Comparison of ENCODE assay signal across 10 mouse cellular contexts in the genomic region with DNA sequence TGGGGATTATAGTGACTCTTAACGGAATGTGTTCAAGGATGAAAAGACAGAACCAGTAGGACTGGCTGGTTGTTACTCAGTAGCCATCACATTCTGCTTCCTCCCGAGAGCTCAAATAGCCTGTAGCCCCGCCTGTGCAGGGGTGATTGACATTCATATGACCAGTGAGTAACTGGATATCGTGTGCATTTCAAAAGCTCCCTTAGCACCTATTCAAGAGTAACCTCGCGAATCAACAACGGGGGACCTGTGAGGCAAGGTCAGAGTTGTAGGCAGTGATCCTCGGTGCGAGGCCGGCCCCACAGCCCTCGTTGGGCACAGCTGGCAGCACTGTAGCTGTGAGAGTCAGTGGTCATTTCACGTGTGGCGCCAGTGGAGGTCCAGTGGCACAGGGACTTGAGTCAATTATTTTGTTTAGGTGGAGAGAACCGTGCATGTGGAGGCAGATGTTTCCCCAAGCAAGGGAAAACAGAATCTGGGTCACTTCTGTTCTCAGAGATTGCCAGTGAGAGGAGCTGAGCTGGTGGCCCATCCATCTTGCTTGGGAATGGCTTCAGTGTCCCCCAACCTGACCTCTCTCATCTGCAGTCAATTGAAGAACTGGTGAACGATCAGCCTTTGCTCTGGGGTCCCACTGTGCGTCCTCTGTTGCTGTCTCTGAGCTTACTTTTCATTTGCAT. TPM values are rescaled to one million over a fixed set of nuclear protein-coding genes. Genes with fewer than 3 reads are reported as not detected.
A peak's percentile ranks its signal among the peaks of the same experiment; 100 is the strongest.
DNase-seq lines count a peak whose midpoint lies in the region; ATAC-seq and TF ChIP-seq lines count a peak whose summit lies in the region.
"Had no signal": no experiment of that assay in that cellular context is flagged by ENCODE, and none has a peak within 500 bp of the region (broad histone marks: within the 10 kb centered on the region; RNA-seq: fewer than 3 reads in every experiment).

No protein-coding gene starts in this region.

- no peak overlapping the region for H3K9ac ChIP-seq in heart, postnatal 0 days (replicated peaks; ENCODE audit: low read depth, low read length)
- H3K9ac ChIP-seq in heart, embryonic 12.5 days: no peak overlapping the region
- H3K9ac ChIP-seq in liver, embryonic 11.5 days (ENCODE audit: low read depth, low read length): 0 out of 2 replicates have a peak overlapping the region, but pooled peaks have one; percentile 4
- no peak overlapping the region for H3K9ac ChIP-seq in hindbrain, embryonic 16.5 days (ENCODE audit: low read depth, low read length)

- ATAC-seq in heart, postnatal 0 days (ENCODE audit: insufficient read depth, low read depth): no peak
- ATAC-seq in heart, embryonic 12.5 days (ENCODE audit: insufficient number of reproducible peaks, low FRiP score): no peak
- ATAC-seq in liver, embryonic 11.5 days (replicated peaks; ENCODE audit: low FRiP score): no peak
- no peak for ATAC-seq in hindbrain, embryonic 16.5 days

- DNase-seq in heart, postnatal 0 days (ENCODE audit: low spot score): no peak
- DNase-seq in thymus, adult 2 months: no peak
- no peak for DNase-seq in thymus, postnatal 25 days
- DNase-seq in liver, embryonic 11.5 days (ENCODE audit: low spot score): no peak
- peak; percentile 18 to 30 for DNase-seq in thymus, postnatal 36 days
- no peak for DNase-seq in cerebellum, postnatal 4 days (ENCODE audit: low spot score in 2 of 2)
- DNase-seq: kidney, postnatal 14 days had no signal

- no peaks in the 10 kb centered on the region; the same call in 1 of the 2 replicates for H3K4me1 ChIP-seq in heart, postnatal 0 days (ENCODE audit: control insufficient read depth, insufficient read depth)
- peaks cover 25% of the 10 kb centered on the region for H3K4me1 ChIP-seq in heart, embryonic 12.5 days (replicated peaks)
- H3K4me1 ChIP-seq in thymus, adult 2 months (replicated peaks; ENCODE audit: control insufficient read depth, insufficient read depth, low read length): peaks cover 47% of the 10 kb centered on the region
- peaks cover 37% of the 10 kb centered on the region for H3K4me1 ChIP-seq in liver, embryonic 11.5 days (replicated peaks; ENCODE audit: control insufficient read depth, insufficient read depth, low read length)
- peaks cover 2% of the 10 kb centered on the region; the same call in 1 of the 2 replicates for H3K4me1 ChIP-seq in hindbrain, embryonic 16.5 days (ENCODE audit: control insufficient read depth, insufficient read depth, low read depth, low read length)

- H3K27me3 ChIP-seq in heart, postnatal 0 days (ENCODE audit: control insufficient read depth, insufficient read depth, low read length): no peaks in the 10 kb centered on the region
- H3K27me3 ChIP-seq in heart, embryonic 12.5 days (replicated peaks): no peaks in the 10 kb centered on the region
- H3K27me3 ChIP-seq in thymus, adult 2 months (ENCODE audit: control insufficient read depth, insufficient read depth, low read length): no peaks in the 10 kb centered on the region
- H3K27me3 ChIP-seq in liver, embryonic 11.5 days (replicated peaks; ENCODE audit: control insufficient read depth, insufficient read depth, low read length): no peaks in the 10 kb centered on the region
- H3K27me3 ChIP-seq in hindbrain, embryonic 16.5 days (replicated peaks; ENCODE audit: control insufficient read depth, insufficient read depth, low read length): no peaks in the 10 kb centered on the region

- WGBS in heart, postnatal 0 days: 52% methylated on average over 16 of the region's 16 CpGs
- WGBS in heart, embryonic 12.5 days: 61% methylated on average over 16 of the region's 16 CpGs
- WGBS in thymus, adult 2 months: 72% methylated on average over 16 of the region's 16 CpGs
- 51% methylated on average over 16 of the region's 16 CpGs for WGBS in liver, embryonic 11.5 days
- 63% methylated on average over 16 of the region's 16 CpGs for WGBS in hindbrain, embryonic 16.5 days

- no peak for TF ChIP-seq POLR2A in thymus, adult 2 months (IDR thresholded peaks at IDR 0.05; ENCODE audit: control insufficient read depth, extremely low read depth, insufficient read depth, low read length, poor library complexity)

- H3K9me3 ChIP-seq in heart, postnatal 0 days (replicated peaks; ENCODE audit: control insufficient read depth, low read length): no peaks in the 10 kb centered on the region
- 0 out of 2 replicates have a peak, but pooled peaks cover 3% of the 10 kb centered on the region for H3K9me3 ChIP-seq in heart, embryonic 12.5 days (replicated peaks)
- H3K9me3 ChIP-seq in liver, embryonic 11.5 days (ENCODE audit: control insufficient read depth, low read length): no peaks in the 10 kb centered on the region
- no peaks in the 10 kb centered on the region for H3K9me3 ChIP-seq in hindbrain, embryonic 16.5 days (ENCODE audit: control insufficient read depth, low read length)

- no peak overlapping the region; the same call in 1 of the 2 replicates for H3K4me2 ChIP-seq in heart, postnatal 0 days (ENCODE audit: low read depth, low read length)
- H3K4me2 ChIP-seq in heart, embryonic 12.5 days: no peak overlapping the region
- peak overlapping the region; percentile 57 for H3K4me2 ChIP-seq in liver, embryonic 11.5 days
- H3K4me2 ChIP-seq in hindbrain, embryonic 16.5 days (ENCODE audit: low read length): no peak overlapping the region

- TF ChIP-seq CTCF in heart, postnatal 0 days (IDR thresholded peaks at IDR 0.05; ENCODE audit: low read depth): no peak
- no peak for TF ChIP-seq CTCF in thymus, adult 2 months (IDR thresholded peaks at IDR 0.05; ENCODE audit: borderline replicate concordance, control insufficient read depth, extremely low read depth, insufficient read depth, low read length, poor library complexity)

- H3K27ac ChIP-seq in heart, postnatal 0 days (ENCODE audit: low read depth): peak overlapping the region; percentile 35; the same call in 1 of the 2 replicates
- no peak overlapping the region for H3K27ac ChIP-seq in heart, embryonic 12.5 days (ENCODE audit: poor library complexity, severe bottlenecking)
- H3K27ac ChIP-seq in thymus, adult 2 months (ENCODE audit: control insufficient read depth, insufficient read depth, low read length): peak overlapping the region; percentile 96
- peak overlapping the region; percentile 4; the same call in 1 of the 2 replicates for H3K27ac ChIP-seq in liver, embryonic 11.5 days (ENCODE audit: low read depth, low read length)
- H3K27ac ChIP-seq in hindbrain, embryonic 16.5 days (ENCODE audit: low read depth, low read length): no peak overlapping the region

- H3K4me3 ChIP-seq in heart, postnatal 0 days (ENCODE audit: low read depth, low read length): no peak overlapping the region
- H3K4me3 ChIP-seq in heart, embryonic 12.5 days: no peak overlapping the region
- H3K4me3 ChIP-seq in thymus, adult 2 months (ENCODE audit: control insufficient read depth, insufficient read depth, low read length): no peak overlapping the region
- H3K4me3 ChIP-seq in liver, embryonic 11.5 days (ENCODE audit: low read depth, low read length): no peak overlapping the region
- no peak overlapping the region for H3K4me3 ChIP-seq in hindbrain, embryonic 16.5 days (ENCODE audit: low read length)
- H3K4me3 ChIP-seq: myocyte had no signal

- TF ChIP-seq EP300 in heart, postnatal 0 days (IDR thresholded peaks at IDR 0.05; ENCODE audit: low read depth): no peak

- no peaks in the 10 kb centered on the region for H3K36me3 ChIP-seq in heart, postnatal 0 days (replicated peaks; ENCODE audit: control insufficient read depth, insufficient read depth, low read length)
- H3K36me3 ChIP-seq in heart, embryonic 12.5 days: no peaks in the 10 kb centered on the region
- H3K36me3 ChIP-seq in thymus, adult 2 months (ENCODE audit: control insufficient read depth, insufficient read depth, low read length): no peaks in the 10 kb centered on the region
- H3K36me3 ChIP-seq in liver, embryonic 11.5 days (ENCODE audit: control insufficient read depth, insufficient read depth, low read length): no peaks in the 10 kb centered on the region
- no peaks in the 10 kb centered on the region for H3K36me3 ChIP-seq in hindbrain, embryonic 16.5 days (ENCODE audit: control insufficient read depth, insufficient read depth, low read length)

RNA-seq across cellular contexts. Expression of gene Ccr1, which starts 41.1 kb away (rescaled TPM):
- total RNA-seq in heart, postnatal 0 days (2014; rRNA removed; ENCODE audit: low replicate concordance): 1.3 and 2.4 TPM in 2 replicates
- 1.9 and 2.4 TPM in 2 replicates for polyA plus RNA-seq in heart, postnatal 0 days (2015; fragmentation: Nextera tagmentation; extraction: Ambion mirVana)
- polyA plus RNA-seq in heart, embryonic 12.5 days (2016; fragmentation: Nextera tagmentation; extraction: Ambion mirVana): 0.50 and 0.98 TPM in 2 replicates
- 1.3 and 1.8 TPM in 2 replicates for polyA plus RNA-seq in thymus, adult 2 months (2012; rRNA removed)
- polyA plus RNA-seq in liver, embryonic 11.5 days (2014; fragmentation: Nextera tagmentation; extraction: Ambion mirVana): 1.9 and 2.0 TPM in 2 replicates
- 0.70 and 0.76 TPM in 2 replicates for polyA plus RNA-seq in hindbrain, embryonic 16.5 days (2015; fragmentation: Nextera tagmentation; extraction: Ambion mirVana)
- polyA plus RNA-seq: myocyte had no signal

RNA-seq across cellular contexts. Expression of gene Ccr1l1, which starts 50.8 kb away (rescaled TPM):
- total RNA-seq in heart, postnatal 0 days (2014; rRNA removed; ENCODE audit: low replicate concordance): not detected in 2 replicates
- not detected in 2 replicates for polyA plus RNA-seq in heart, postnatal 0 days (2015; fragmentation: Nextera tagmentation; extraction: Ambion mirVana)
- polyA plus RNA-seq in heart, embryonic 12.5 days (2016; fragmentation: Nextera tagmentation; extraction: Ambion mirVana): not detected in 2 replicates
- polyA plus RNA-seq in thymus, adult 2 months (2012; rRNA removed): 0.22 TPM in 1 of 2 replicates, not detected in the other
- not detected in 2 replicates for polyA plus RNA-seq in liver, embryonic 11.5 days (2014; fragmentation: Nextera tagmentation; extraction: Ambion mirVana)
- polyA plus RNA-seq in hindbrain, embryonic 16.5 days (2015; fragmentation: Nextera tagmentation; extraction: Ambion mirVana): not detected in 2 replicates
- polyA plus RNA-seq: myocyte had no signal

Comparison
In these comparisons a context has a peak if more than half of its experiments do, and no peak if none do; other contexts are left out.
1. DNase-seq: peak in thymus, postnatal 36 days (2 of 2); none in heart, postnatal 0 days (single experiment), thymus, adult 2 months (single experiment), thymus, postnatal 25 days (single experiment), liver, embryonic 11.5 days (single experiment) and cerebellum, postnatal 4 days (0 of 2).
2. H3K27ac ChIP-seq: peak in heart, postnatal 0 days (single experiment), thymus, adult 2 months (single experiment) and liver, embryonic 11.5 days (single experiment); none in heart, embryonic 12.5 days (single experiment) and hindbrain, embryonic 16.5 days (single experiment).